Mouse (Mus musculus) right cerebral cortex, postnatal 25 days (tissue): ENCODE measurements around the gene Hist4h4.

ENCODE experiments used
- DNase-seq: peaks from one replicate; pipeline ENCODE4 v3.0.0; 2022

Hist4h4 gene

DNA sequence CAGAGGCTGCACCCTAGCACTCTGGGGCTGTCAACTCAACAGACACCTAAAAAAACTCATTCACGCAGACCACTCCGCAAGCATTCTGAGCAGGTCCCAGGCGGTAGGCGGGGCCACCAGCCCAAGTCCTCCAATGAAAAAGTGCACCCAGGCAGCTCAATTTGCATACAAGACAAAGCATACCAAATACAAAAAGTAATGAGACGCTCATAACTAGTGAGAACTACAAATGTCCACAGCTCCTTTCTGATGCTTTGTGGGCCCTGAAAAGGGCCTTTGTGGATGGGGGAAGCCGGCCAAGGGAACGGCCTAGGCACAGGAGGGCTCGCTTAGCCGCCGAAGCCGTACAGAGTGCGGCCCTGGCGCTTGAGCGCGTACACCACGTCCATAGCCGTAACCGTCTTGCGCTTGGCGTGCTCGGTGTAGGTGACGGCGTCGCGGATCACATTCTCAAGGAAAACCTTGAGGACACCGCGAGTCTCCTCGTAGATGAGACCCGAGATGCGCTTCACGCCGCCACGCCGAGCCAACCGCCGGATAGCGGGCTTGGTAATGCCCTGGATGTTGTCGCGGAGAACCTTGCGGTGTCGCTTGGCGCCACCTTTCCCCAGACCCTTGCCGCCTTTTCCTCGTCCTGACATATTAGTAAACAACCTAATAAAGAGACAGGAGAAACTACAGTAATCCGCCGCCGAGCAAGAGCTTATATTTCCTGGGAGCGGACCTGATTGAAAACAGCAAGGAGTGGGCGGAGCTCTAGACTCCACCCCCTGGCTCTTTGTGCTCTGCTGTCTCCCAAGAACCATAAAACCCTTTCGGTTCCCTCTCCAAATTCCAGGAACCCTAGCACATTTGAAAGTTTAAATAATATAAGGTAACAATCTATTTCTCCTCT lies at the start of gene Hist4h4:
TSS of gene Hist4h4 (minus strand) at position 677 of the 895 bp plus-strand sequence.
- peak; percentile 94 for DNase-seq

DNA sequence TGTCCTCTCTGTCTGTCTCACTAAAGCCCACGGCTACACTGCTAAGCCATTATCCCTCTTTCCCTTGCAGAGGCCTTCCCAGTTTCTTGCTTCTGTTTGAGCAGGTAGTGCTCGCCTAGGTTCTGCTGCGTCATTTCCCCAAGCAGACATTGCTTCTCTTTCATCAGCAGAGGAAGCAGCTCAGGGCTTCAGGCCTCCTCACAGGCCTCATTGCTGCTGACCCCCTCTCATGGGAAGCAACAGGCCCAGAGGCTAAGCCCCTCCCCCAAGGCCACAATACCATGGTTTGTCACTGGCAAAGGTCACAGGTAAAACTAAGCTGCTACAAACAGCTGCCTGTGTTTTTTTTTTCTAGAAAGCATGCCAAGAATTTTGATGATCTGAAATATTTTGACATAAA lies 48.5 kb upstream of the Hist4h4 start:
- DNase-seq = no peak

DNA sequence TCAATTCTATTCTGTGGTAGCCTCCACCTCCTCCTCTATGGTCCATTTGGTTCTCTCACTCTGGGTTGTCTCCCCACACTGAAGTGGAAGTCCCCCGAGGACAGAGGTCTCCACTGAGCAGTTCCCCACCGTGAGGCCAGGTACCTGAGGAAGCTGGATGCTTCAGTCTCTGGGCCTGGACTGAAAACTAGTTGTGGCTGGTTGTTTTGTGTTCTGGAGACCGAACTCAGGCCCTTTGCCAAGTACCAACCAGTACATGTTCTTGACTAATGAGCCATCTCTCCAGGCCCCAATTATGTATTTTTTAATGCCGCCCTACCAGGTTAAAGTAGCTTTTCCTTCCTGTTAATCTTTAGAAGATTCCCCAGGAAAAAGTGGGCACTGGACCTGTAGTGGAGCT lies 48.1 kb upstream of the Hist4h4 start:
- DNase-seq = no peak

DNA sequence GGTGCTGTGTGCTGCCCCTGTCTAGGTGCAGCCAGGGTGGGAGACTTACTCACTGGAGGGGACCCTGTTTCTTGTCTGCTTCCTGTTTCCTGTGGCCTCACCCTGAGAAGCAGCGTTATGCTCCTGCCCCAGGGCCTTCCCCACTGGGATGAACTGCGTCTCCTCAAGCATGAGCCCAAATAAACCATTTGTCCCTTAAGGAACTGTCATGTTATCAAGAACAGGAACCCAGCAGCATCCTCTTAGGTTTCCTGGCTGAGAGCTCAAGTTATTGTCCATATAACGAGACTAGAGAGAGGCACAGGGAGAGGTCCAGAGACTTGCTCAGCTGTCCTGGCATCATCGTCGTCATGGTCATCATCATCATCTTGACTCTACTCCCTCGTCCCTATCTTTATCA lies 46.1 kb upstream of the Hist4h4 start:
- no peak for DNase-seq

DNA sequence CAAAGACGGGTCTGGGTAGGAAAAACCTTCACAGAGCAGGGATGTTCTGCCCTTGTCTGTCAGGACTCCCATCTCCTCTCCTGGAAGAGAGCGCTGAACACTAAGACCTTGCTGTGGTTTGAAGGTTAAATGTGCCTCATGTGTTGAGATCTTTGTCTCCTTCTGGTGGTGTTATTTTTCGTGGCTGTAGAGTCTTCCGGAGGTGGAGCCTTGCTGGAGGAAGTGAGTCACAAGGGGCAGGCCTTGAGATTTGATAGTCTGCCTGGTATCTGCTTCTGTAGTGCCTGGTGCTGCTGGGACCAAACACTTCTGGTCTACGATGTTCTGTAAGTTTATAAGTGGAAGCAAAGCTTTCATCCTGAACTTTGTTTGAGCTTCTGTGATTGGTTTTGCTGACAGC lies 44.8 kb upstream of the Hist4h4 start:
- no peak for DNase-seq

DNA sequence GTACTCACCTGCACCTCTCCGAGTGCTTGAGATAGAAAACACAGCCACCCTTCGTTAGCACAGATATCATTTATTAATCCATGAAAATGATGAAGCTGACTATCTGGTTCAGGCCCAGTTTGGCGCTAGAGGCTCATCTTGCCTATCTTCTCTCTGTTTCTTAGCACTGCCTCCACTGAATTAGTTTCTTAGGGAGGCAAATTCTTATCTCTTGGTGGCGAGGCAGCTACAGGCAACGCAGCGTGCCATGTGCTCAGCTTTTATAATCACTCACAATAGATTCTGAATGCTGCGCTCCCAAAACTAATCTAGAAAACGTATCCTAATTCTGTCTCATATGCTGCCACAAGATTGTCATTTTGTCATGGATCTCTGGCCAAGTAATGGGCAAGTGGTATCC lies 44.2 kb upstream of the Hist4h4 start:
- no peak for DNase-seq

DNA sequence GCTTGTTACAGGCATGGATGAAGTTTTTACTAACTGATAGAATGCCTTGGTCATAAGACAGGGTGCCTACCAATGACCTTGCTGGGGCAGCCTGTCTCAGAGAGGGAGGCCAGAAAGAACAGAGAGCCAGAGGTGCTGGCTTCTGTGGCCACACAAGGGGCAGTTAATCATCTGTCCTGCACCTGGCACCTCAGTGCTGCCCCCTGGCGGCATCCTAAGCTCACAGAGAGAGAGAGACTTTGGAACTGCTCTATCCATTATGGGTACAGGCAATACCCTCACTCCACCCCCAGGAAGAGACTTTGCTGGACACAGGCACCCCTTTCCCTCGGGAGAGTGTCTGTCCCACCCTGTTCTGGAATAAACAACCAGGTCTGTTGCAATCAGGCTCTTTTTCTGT lies 43.6 kb upstream of the Hist4h4 start:
- no peak for DNase-seq

DNA sequence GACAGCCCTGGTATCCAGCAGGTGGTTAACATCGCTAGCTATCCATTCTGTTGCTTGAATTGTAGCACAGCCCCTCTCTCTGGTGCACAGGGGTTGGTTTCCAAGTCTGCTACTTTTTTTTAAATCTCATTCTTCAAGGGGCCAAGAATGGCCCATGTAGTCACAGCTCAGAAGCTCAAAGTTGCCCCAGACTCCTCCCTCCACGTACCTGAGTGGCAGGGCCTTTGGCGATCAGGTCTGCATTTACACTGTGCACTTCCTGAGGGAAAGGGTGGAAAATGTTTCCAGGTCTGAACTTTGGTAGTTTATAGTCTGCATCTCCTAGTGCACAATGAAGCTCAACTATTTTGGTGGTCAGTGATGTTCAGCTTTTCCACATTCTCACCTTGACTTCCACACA lies 43.1 kb upstream of the Hist4h4 start:
- no peak for DNase-seq

DNA sequence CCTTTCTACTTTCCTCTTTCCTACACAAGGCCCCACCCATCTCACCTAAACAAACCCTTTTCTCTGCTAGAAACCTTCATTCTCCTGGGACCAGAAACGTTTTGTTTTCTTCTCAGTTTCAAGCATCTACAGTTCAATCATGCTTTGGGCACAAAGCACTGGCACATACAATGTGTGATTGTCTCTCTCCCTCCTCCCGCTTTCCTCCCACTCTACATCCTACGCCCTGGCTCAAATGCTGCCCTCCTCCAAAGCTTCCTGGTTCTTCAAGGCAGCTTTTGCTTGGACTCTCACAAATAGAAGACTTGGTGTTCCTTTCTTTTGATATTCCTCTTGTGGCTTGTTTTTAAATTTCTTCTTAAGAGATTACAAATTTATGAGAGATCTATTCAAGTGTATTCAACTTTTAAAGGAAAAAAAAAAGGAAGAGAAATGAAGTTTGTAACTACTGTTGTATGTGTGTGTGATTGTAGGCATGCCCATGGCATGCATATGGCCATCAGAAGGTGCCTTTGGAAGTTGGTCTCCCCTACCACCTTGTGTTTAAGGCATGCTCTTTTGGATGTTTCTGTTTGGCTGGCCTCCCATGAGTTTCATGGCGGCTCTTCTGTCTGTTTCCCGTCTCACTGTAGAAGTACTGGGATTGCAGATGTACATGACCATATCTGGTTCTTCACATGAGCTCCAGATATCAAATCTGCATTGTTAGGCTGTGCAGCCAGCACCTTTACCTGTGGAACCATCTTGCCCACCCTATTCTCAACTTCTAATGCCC lies 41.7 kb upstream of the Hist4h4 start:
- no peak for DNase-seq

DNA sequence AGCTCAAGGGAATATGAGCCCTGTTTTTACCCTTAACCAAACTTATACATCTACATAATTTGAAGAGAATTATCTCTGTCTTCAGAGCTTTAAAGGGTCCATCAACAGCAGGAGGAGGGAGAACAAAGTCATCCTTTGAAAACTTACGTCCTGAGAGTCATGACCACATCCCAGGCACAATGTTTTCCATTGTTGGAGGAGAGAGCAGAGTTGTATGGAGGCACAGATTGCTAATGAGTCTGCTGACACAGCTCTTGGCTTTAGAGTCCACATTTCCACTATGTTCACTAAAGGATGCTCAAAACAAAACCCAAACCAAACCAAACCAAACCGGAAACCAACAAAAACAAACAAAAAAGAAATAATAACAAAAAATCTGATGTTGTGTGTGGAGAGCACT lies 40.7 kb upstream of the Hist4h4 start:
- no peak for DNase-seq

DNA sequence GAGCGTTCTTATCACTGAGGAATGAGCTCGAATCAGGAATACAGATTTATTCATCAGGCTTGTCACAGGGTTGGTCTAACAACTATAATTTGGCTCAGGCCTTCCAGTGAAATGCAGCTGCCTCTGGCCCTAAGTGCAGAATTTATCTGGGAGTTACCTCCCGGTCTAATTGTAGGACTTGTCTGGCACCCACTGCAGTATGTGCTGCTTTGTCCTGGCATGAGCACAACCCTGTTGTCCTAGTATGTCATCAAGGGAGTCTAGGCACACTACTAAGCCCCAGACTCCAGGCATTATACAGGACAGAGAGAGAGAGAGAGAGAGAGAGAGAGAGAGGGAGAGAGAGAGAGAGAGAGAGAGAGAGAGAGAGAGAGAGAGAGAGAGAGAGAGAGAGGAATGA lies 33.1 kb upstream of the Hist4h4 start:
- no peak for DNase-seq

DNA sequence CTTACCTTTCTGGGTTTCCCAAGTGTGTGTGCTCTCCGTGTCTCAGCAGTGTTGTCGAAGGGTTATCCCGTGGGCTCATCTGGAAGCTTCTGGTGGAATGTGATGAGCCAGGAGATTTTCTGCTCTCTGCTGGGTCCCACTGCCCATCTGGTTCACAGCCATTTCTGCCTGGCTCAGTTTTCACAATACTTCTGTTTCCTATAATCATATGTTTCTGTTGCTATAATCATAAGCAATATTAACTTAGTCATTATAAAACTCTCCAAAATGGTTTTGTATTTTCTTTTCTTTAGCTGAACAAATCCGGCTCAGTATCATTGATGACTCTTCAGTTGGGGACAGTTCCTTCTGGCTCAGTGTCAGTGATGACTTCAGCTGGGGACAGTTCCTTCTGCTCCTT lies 31.1 kb upstream of the Hist4h4 start, which contains the start of gene Smco3:
TSS of gene Smco3 (minus strand) at position 101 of the 400 bp plus-strand sequence.
- no peak for DNase-seq

DNA sequence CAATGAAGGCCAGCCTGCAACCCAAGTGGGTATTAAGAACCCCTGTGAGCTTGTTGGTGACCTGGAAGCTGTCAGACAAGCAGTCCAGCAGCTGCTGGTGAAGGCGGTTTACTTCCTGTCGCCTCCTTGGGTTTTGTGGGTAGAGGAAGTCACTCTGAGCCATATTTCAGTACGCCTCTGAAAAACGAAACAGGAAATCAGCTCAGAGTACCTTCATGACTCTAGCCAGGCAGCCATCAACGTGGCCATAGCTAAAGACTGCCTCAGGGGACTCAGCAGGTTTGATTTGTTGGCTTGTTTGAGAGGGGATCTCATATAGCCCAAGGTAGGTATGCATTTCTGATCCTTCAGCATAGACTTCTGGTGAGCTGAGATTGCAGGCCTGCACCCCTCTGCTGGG lies 27.5 kb upstream of the Hist4h4 start:
- DNase-seq = no peak

DNA sequence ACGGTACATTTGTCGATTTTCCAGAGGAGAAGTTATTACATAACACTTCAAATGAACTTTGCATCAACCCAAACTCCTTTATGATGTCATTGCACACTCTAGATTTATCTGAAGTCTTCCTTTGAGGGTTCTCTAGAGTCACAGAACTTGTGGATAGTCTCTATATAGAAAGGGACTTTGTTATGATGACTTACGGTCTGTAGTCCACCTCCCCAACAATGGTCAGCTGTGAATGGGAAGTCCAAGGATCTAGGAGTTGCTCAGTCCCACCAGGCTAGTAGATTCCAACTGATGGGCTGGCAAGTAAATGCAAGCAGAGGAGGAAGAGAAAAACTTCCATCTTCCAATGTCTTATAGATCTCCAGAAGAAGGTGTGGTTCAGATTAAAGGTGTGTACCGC lies 24.5 kb upstream of the Hist4h4 start:
- no peak for DNase-seq

DNA sequence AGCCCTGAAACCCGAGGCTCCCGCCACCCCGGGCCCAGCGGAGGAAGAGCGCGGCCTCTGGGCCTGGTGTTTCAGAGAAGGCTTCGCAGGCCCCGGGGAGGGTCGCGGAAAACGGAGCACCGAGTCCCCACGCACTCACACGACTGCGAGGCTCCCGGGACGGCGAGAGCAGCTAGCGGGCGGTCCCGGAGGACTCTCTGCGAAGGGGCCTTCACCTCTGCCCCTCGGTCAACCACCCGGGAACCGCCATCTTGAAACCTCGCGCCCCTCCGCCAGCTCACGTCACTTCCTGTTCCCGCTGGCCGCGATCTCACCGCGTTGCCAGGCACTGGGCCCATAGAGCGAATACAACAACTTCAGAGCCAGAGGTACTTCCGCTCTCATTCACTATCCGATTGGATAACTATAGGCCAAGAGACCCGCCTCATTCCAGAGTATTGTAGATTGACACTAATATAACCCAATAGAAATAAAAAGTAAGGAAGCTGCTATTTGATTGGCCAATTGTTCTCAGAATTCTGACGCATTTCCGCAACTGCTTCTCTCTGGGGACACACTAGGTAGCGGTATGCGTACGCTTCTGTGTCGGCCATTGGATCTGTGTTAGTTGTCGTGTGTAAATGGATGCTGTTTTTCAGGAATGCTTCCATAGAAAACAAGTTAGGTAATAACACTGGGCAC lies 23.8 kb upstream of the Hist4h4 start, which contains the start of gene Wbp11:
TSS of gene Wbp11 (minus strand) at position 353 of the 681 bp plus-strand sequence.
- DNase-seq = peak; percentile 97

DNA sequence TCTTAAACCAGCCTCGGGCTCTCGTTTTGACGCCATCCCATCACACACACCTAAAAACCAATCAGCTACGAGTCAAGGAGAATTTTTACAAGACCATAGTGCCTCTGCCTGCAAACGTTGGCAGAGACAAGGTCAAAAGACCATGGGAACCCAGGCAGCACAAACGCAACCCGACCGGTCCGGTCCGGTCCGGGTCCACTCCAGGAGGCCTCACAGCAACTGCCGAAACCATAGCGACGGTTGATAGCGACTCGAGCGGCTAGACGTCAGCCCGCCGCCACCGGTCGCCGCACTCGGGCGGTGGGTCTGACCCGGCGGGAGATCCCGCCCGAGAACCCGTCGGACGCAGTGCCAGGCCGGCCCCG lies 23.3 kb upstream of the Hist4h4 start, which contains the start of gene BC049715:
TSS of gene BC049715 (plus strand) at position 111 of the 365 bp plus-strand sequence.
- no peak for DNase-seq

DNA sequence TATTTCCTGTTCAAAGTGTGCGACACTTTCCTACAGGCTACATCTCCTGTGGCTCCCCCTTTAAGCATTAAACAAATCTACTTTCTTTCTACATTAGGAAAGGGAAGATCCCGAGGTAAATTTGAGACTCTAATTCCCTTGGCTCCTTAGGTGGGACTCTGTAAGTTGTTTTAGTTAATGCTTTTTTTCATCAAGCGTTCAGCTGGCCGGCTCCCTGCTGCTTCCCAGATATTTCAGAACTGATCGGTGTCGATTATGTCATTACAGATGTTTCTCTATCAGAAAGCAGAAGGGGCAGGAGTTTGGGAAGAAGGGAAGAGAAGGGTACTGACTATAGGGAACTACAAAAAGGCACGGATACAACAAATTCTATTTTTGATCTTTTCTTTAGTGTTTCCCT lies 22.9 kb upstream of the Hist4h4 start:
- no peak for DNase-seq

DNA sequence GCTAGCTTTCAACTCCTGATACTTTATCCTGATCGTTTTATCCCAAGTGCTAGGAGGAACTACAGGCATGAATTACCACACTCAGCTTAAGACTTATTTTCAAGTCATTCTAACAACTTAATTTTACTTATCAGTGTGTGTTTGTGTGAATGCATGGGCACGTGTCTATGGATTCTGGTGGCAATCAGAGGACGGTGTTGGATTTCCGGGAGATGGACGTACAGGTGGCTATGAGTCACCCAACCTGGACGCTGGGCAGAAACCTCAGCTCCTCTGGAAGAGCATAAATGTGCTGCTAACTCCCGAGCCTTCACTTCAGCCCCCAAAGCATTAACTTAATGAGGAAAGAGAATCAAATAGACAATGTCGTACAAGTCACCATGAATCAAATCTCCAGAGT lies 20.8 kb upstream of the Hist4h4 start:
- DNase-seq = no peak

DNA sequence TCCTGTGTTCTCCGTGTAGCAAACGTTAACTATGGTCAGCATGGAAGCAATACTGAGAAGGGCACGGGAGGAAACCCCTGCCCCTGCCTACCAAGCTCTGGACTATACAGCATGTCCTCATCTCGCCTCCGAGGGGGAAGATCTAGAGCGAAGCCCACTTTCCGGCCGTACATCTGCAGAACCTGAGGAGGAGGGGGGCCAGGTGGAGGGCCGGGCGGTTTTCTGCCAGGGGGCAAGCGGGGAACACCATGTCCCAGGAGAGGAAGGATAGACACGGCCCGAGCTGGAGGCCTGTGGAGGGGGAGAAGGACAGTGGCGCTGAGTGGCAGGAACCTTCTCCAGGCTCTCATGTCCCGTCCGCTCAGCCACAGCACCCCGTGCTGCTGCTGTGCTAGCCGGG lies 16.9 kb upstream of the Hist4h4 start:
- DNase-seq = no peak

DNA sequence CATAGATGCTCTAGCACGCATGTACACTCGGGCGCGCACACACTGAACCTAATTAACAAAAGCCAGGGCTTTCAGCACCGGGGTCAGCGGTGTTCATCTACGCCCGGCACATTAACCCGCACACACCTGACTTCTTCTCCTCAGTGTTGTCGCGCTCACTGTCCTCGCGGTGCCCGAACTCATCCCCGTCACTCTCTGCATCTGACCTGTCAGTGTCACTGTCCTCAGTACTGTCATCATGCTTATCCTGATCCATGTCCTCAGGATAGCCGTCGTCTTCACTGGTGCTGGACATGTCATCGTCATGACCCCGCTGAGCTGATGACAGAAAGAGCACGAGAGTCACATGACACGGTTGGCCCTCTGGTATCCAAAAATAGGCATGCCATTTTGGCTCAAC lies 16.2 kb upstream of the Hist4h4 start:
- DNase-seq = no peak

DNA sequence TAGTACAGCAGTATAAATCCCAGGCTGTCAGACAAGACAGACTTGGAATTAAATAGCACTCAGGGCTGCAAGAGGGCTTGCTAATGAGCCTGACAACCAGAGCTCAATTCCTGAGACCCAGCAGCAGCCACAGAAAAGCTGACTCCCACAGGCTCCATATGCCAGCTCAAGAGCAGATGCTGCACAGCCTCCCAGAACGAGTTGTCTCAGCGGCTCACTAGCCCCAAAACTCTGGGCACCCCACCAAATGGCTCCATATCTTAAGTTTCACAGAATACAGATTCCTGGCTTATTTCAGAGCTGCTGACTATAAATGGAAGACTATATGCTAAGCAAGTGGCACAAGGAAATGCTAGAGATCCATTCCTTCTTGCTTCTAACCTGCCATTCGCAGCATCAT lies 13.3 kb upstream of the Hist4h4 start:
- DNase-seq = peak; percentile 83

DNA sequence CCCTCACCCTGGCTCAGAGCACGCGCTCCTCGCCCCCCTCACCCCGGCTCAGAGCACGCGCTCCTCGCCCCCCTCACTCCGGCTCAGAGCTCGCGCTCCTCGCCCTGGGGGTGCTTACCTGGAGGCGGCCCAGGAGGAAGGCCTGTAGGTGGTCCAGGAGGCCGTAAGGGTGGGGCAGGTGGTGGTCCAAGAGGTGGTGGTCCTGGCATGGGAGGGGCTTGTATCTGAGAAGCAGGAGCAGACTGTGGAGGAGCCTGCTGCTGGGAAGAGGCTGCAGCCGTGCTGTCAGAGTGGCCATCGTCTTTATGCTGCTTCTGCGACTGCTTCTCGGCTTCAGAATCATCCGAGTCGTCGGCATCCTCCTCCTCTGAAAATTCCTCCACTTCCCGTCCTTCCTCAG lies 12.6 kb upstream of the Hist4h4 start:
- no peak for DNase-seq

DNA sequence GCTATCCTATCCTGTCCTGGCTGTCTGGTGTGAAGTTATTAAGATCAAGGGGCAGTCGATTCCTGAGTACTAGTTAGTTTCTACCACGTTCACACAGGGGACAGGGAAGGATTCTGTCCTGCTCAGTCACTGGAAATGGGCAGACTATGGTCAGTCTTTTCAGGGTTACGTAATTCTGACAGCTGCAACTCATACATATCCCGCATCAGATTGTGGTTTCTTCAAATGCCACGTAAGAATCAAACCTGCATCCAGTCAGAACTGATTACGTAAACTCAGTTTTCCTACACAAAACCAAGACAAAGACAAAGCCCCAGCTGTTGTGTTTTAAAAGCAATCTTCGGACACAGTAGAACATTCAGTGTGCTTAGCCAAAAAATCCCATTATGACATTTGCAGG lies 11.2 kb upstream of the Hist4h4 start:
- no peak for DNase-seq

DNA sequence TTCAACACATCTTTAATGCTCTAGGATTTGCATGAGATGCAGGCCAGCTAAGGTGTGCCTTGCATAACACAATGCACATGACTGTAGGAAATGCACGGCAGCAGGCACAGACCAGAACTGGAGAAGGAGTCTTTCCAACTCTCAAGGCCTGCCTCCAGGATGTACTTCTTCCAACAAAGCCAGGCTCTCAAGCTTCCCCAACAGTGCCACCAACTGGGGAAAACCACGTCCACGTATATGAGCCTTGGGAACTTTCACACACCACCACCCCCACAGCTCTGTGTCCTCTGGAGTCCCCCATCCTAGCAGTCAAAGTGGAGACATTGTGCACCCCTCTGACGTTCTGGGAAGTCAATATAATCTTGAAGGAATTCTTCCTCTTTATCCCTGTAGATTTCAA lies 8.9 kb upstream of the Hist4h4 start:
- no peak for DNase-seq
